Mouse (Mus musculus): ENCODE measurements around the gene Epb41l1.

GRCm38 (mm10) chr2:156584797-156585471 is 164.2 kb downstream of the Epb41l1 start:
- TF ChIP-seq CTCF (IDR thresholded peaks at IDR 0.05; ENCODE audit: low read depth) = no peak
- no peak for TF ChIP-seq EP300 (IDR thresholded peaks at IDR 0.05; ENCODE audit: low read depth)
